Mouse (Mus musculus): ENCODE data around the gene Defa26. TPM values are rescaled to one million over a fixed set of nuclear protein-coding genes. Genes with fewer than 3 reads are reported as not detected.

The Defa26 gene
- polyA plus RNA-seq (2012; rRNA removed), result not detected in 2 replicates

DNA sequence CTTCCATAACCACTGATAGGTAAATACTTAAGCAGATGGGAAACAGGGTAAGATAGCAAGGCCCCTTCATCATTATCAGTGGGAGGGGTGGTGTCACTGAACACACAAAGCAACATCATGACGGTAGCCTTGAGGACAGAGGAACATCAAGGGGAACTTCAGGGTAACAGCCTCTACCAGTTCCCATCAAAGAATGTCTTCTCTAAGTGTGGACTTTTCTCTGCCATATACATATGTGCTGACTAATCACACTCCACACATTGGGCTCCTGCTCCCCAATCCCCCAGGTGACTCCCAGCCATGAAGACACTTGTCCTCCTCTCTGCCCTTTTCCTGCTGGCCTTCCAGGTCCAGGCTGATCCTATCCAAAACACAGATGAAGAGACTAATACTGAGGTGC lies at the start of gene Defa26:
TSS of gene Defa26 (plus strand) at position 301 of the 400 bp plus-strand sequence.

GRCm38 (mm10) chr8:21582706-21583105 lies 35.3 kb upstream of the Defa26 start, which contains the start of gene Defa28:
Gene Defa28, plus strand, starts transcription at chr8:21583006.

GRCm38 (mm10) chr8:21594408-21594807 lies 23.6 kb upstream of the Defa26 start, which contains the start of gene Gm7861:
Gene Gm7861, minus strand, starts transcription at chr8:21594508.

GRCm38 (mm10) chr8:21655480-21655879 lies 37.5 kb downstream of the Defa26 start, which contains the start of gene Defa17:
Gene Defa17, plus strand, starts transcription at chr8:21655780.

DNA sequence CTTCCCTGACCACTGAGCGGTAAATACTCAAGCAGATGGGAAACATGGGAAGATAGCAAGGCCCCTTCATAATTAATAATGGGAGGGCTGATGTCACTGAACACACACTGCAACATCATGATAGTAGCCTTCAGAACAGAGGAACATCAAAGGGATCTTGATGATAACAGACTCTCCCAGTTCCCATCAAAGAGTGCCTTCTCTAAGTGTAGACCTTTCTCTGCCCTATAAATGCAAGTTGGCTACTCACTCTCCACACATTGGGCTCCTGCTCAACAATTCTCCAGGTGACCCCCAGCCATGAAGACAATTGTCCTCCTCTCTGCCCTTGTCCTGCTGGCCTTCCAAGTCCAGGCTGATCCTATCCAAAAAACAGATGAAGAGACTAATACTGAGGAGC lies 47.5 kb downstream of the Defa26 start, which contains the start of gene Defa34:
TSS of gene Defa34 (plus strand) at position 301 of the 400 bp plus-strand sequence.

Other genes with a start within 250 kb of the Defa26 start
- gene Defa2, start 239.7 kb upstream of the Defa26 start, polyA plus RNA-seq (2012; rRNA removed), result not detected in 2 replicates
- not detected in 2 replicates for gene Defa33, start 226.4 kb upstream of the Defa26 start, polyA plus RNA-seq (2012; rRNA removed)
- not detected in 2 replicates for gene Defa36, start 190.8 kb upstream of the Defa26 start, polyA plus RNA-seq (2012; rRNA removed)
- gene Gm7849, start 161.6 kb upstream of the Defa26 start, polyA plus RNA-seq (2012; rRNA removed), result not detected in 2 replicates
- gene Defa20, start 108.9 kb upstream of the Defa26 start, polyA plus RNA-seq (2012; rRNA removed), result 0.83 TPM in 1 of 2 replicates, not detected in the other
- 0.83 TPM in 1 of 2 replicates, not detected in the other for gene Defa32, start 89.2 kb upstream of the Defa26 start, polyA plus RNA-seq (2012; rRNA removed)
- not detected in 2 replicates for gene Defa37, start 52.8 kb upstream of the Defa26 start, polyA plus RNA-seq (2012; rRNA removed)
- not detected in 2 replicates for gene Defa28, start 35.2 kb upstream of the Defa26 start, polyA plus RNA-seq (2012; rRNA removed)
- 1.2 TPM in 1 of 2 replicates, not detected in the other for gene Gm7861, start 23.7 kb upstream of the Defa26 start, polyA plus RNA-seq (2012; rRNA removed)
- not detected in 2 replicates for gene Defa17, start 37.6 kb downstream of the Defa26 start, polyA plus RNA-seq (2012; rRNA removed)
- gene Defa34, start 47.6 kb downstream of the Defa26 start, polyA plus RNA-seq (2012; rRNA removed), result not detected in 2 replicates
- gene AY761184, start 85.5 kb downstream of the Defa26 start, polyA plus RNA-seq (2012; rRNA removed), result not detected in 2 replicates
- gene Defa24, start 116.3 kb downstream of the Defa26 start, polyA plus RNA-seq (2012; rRNA removed), result 0.80 and 1.1 TPM in 2 replicates
- not detected in 2 replicates for gene Defb50, start 205.4 kb downstream of the Defa26 start, polyA plus RNA-seq (2012; rRNA removed)
- gene Defb2, start 221.7 kb downstream of the Defa26 start, polyA plus RNA-seq (2012; rRNA removed), result not detected in 2 replicates
- gene Defb10, start 240.7 kb downstream of the Defa26 start, polyA plus RNA-seq (2012; rRNA removed), result not detected in 2 replicates

Data from ovary, adult 2 months (tissue).